Mouse (Mus musculus) heart, postnatal 14 days (tissue): ENCODE measurements around the gene Gmppb. TPM values are rescaled to one million over a fixed set of nuclear protein-coding genes. Genes with fewer than 3 reads are reported as not detected.

Source experiments
- microRNA-seq, 2 experiments: library from miRNA; unstranded; fragments of <30 nt; microRNA quantifications; one replicate each; pipeline ENCODE4 v1.2.0; 2021 to 2022
- total RNA-seq, 2 experiments: library from RNA; stranded (reverse); gene quantifications; 2 replicates each; pipeline ENCODE4 v1.2.3; 2021

Gmppb gene
- total RNA-seq, 2 experiments from 2014 or later: 9.2 to 11.4 TPM

Small RNA genes lying within 50 kb of the gene (microRNA-seq; reads per million reads assigned to microRNA genes)
- 0 reads per million in 2 experiments for gene Mir7088

Other genes starting within 250 kb of the Gmppb start
- 10 to 100 TPM; 33.1 to 35.1 TPM for gene Rbm6, start 176.0 kb upstream of the Gmppb start, total RNA-seq
- 10 to 100 TPM; 10.1 to 10.8 TPM for gene Mon1a, start 161.1 kb upstream of the Gmppb start, total RNA-seq
- gene Mst1r, start 142.4 kb upstream of the Gmppb start, total RNA-seq: 1 to 10 TPM; 2.8 to 3.0 TPM
- not detected for gene Actl11, start 120.8 kb upstream of the Gmppb start, total RNA-seq
- gene Camkv, start 113.6 kb upstream of the Gmppb start, total RNA-seq: under 1 TPM in 1 of 2 experiments, not detected in 1; 0.27 TPM
- 1 to 10 TPM; 1.2 to 1.8 TPM for gene Traip, start 99.1 kb upstream of the Gmppb start, total RNA-seq
- 10 to 100 TPM; 13.8 to 19.6 TPM for gene Uba7, start 73.7 kb upstream of the Gmppb start, total RNA-seq
- under 1 TPM; 0.61 to 0.65 TPM for gene Gm20661, start 66.2 kb upstream of the Gmppb start, total RNA-seq
- 10 to 100 TPM; 11.1 to 12.7 TPM for gene Inka1, start 63.4 kb upstream of the Gmppb start, total RNA-seq
- 1 to 10 TPM; 2.4 to 2.7 TPM for gene Cdhr4, start 56.7 kb upstream of the Gmppb start, total RNA-seq
- gene Gm20662, start 52.9 kb upstream of the Gmppb start, total RNA-seq: under 1 TPM; 0.50 to 0.98 TPM
- gene Ip6k1, start 46.7 kb upstream of the Gmppb start, total RNA-seq: 10 to 100 TPM; 50.7 to 56.7 TPM
- gene Amigo3, start 3.9 kb downstream of the Gmppb start, total RNA-seq: 1 to 10 TPM; 1.4 to 1.9 TPM
- under 1 TPM in 1 of 2 experiments, not detected in 1; 0.38 TPM for gene Mst1, start 31.2 kb downstream of the Gmppb start, total RNA-seq
- gene Rnf123, start 34.1 kb downstream of the Gmppb start, total RNA-seq: 10 to 100 TPM; 85.3 to 92.6 TPM
- 10 to 100 TPM; 36.4 to 41.8 TPM for gene Apeh, start 45.4 kb downstream of the Gmppb start, total RNA-seq
- under 1 TPM; 0.05 to 0.07 TPM for gene Bsn, start 141.1 kb downstream of the Gmppb start, total RNA-seq
- gene Dag1, start 214.7 kb downstream of the Gmppb start, total RNA-seq: 100 to 1,000 TPM; 362 to 379 TPM
- gene Nicn1, start 241.2 kb downstream of the Gmppb start, total RNA-seq: 10 to 100 TPM; 18.4 to 19.8 TPM
- gene Amt, start 247.6 kb downstream of the Gmppb start, total RNA-seq: 1 to 10 TPM; 5.4 to 7.0 TPM